Mouse (Mus musculus): ENCODE data around the gene Klhdc3.

GRCm38 (mm10) chr17:46699245-46699644 is 18.5 kb upstream of the Klhdc3 start:
- TF ChIP-seq CTCF (IDR thresholded peaks at IDR 0.05; ENCODE audit: low read depth) (no peak), EP300 (IDR thresholded peaks at IDR 0.05; ENCODE audit: low read depth) (no peak)

Data from heart, postnatal 0 days (tissue).